Mouse (Mus musculus) forebrain, embryonic 15.5 days (tissue): Measurements from ENCODE around the gene Stxbp1. TPM values are rescaled to one million over a fixed set of nuclear protein-coding genes. Genes with fewer than 3 reads are reported as not detected.
A peak's percentile ranks its signal among the peaks of the same experiment; 100 is the strongest.

Source experiments
- ATAC-seq: fragments of 200-750 bp; cut with Nextera tagmentation; replicated peaks from 2 replicates; pipeline ENCODE4 v1.8.0; 2017; ENCODE audit warnings: mild to moderate bottlenecking, moderate TSS enrichment, moderate library complexity
- H3K27ac ChIP-seq: fragments of 300-500 bp; sonication (generic); replicated peaks from 2 replicates; pipeline ENCODE4 v1.5.1; 2015; ENCODE audit warnings: mild to moderate bottlenecking, inconsistent platforms
- H3K27me3 ChIP-seq: fragments of 300-500 bp; sonication (generic); 2 replicates; pipeline ENCODE4 v1.6.1; 2015; ENCODE audit warnings: inconsistent platforms
- H3K36me3 ChIP-seq: fragments of 300-500 bp; sonication (generic); 2 replicates; pipeline ENCODE4 v1.6.1; 2015; ENCODE audit warnings: mild to moderate bottlenecking, inconsistent platforms
- H3K4me1 ChIP-seq: fragments of 300-500 bp; sonication (generic); 2 replicates; pipeline ENCODE4 v1.6.1; 2015; ENCODE audit warnings: inconsistent platforms
- H3K4me2 ChIP-seq: fragments of 300-500 bp; sonication (generic); replicated peaks from 2 replicates; pipeline ENCODE4 v1.6.1; 2015; ENCODE audit warnings: mild to moderate bottlenecking, inconsistent platforms
- H3K4me3 ChIP-seq: fragments of 300-500 bp; sonication (generic); 2 replicates; pipeline ENCODE4 v1.5.1; 2015; ENCODE audit warnings: mild to moderate bottlenecking, inconsistent platforms
- H3K9ac ChIP-seq: fragments of 300-500 bp; sonication (generic); replicated peaks from 2 replicates; pipeline ENCODE4 v1.6.1; 2015; ENCODE audit warnings: mild to moderate bottlenecking, inconsistent platforms
- H3K9me3 ChIP-seq: fragments of 300-500 bp; sonication (generic); 2 replicates; pipeline ENCODE4 v1.6.1; 2016; ENCODE audit warnings: inconsistent platforms
- WGBS: fragments of 180-500 bp; shearing (Covaris S2); methylation state at CpG from one replicate; pipeline ENCODE4 v1.1.7; 2015; ENCODE audit warnings: mixed read lengths; 5-methylcytosine and 5-hydroxymethylcytosine counted together
- polyA plus RNA-seq: library from polyadenylated mRNA; unstranded; fragments of >200 nt; fragmentation: Nextera tagmentation; extraction: Ambion mirVana; gene quantifications from 2 replicates; pipeline ENCODE4 v1.2.1, GENCODE M21; 2015

Stxbp1 gene
- polyA plus RNA-seq, 1 experiment from 2014 or later, result 197 TPM

GRCm38 (mm10) chr2:32758503-32758902, 88.5 kb downstream of the Stxbp1 start:
- WGBS, result 87% methylated on average over 8 of the region's 8 CpGs
- ATAC-seq, result no peak
- H3K36me3 ChIP-seq, result peaks cover 40% of the 10 kb centered on the region
- no peaks in the 10 kb centered on the region for H3K9me3 ChIP-seq
- H3K27me3 ChIP-seq, result no peaks in the 10 kb centered on the region
- H3K27ac ChIP-seq, result 0 out of 2 replicates have a peak overlapping the region, but pooled peaks have one; percentile 13
- peaks cover 24% of the 10 kb centered on the region for H3K4me1 ChIP-seq
- H3K4me3 ChIP-seq, result no peak overlapping the region
- H3K9ac ChIP-seq, result no peak overlapping the region
- no peak overlapping the region for H3K4me2 ChIP-seq

- peak; percentile 94 for ATAC-seq
These were observed 89.8 kb downstream of the Stxbp1 start, which contains the start of gene Tor2a for GRCm38 (mm10) chr2:32757056-32757845. TSS of gene Tor2a (plus strand) at chr2:32757234.

GRCm38 (mm10) chr2:32756674-32757055, 90.4 kb downstream of the Stxbp1 start:
- H3K36me3 ChIP-seq, result peaks cover 33% of the 10 kb centered on the region
- peak; percentile 46 for ATAC-seq
- no peaks in the 10 kb centered on the region for H3K27me3 ChIP-seq
- no peak overlapping the region for H3K9ac ChIP-seq
- WGBS, result 31% methylated on average over 6 of the region's 6 CpGs
- H3K4me3 ChIP-seq, result peak overlapping the region; percentile 86
- no peak overlapping the region for H3K27ac ChIP-seq
- H3K4me1 ChIP-seq, result peaks cover 24% of the 10 kb centered on the region
- H3K9me3 ChIP-seq, result no peaks in the 10 kb centered on the region
- peak overlapping the region; percentile 21; the same call in 1 of the 2 replicates for H3K4me2 ChIP-seq

More at GRCm38 (mm10) chr2:32757056-32757845, 89.8 kb downstream of the Stxbp1 start, which contains the start of gene Tor2a:
- WGBS, result under 1% methylated on average over 63 of the region's 66 CpGs
- H3K27me3 ChIP-seq, result no peaks in the 10 kb centered on the region
- H3K9me3 ChIP-seq, result no peaks in the 10 kb centered on the region
- H3K27ac ChIP-seq, result peak within 1 kb of the TSS; percentile 92
- H3K4me3 ChIP-seq, result peak within 1 kb of the TSS; percentile 86
- peaks cover 37% of the 10 kb centered on the region for H3K36me3 ChIP-seq
- peak within 1 kb of the TSS; percentile 95 for H3K9ac ChIP-seq
- peaks cover 24% of the 10 kb centered on the region for H3K4me1 ChIP-seq
- peak within 1 kb of the TSS; percentile 60 for H3K4me2 ChIP-seq

- Histone ChIP-seq H3K27me3 (no peaks in the 10 kb centered on the region), H3K9me3 (no peaks in the 10 kb centered on the region), H3K4me2 (no peak overlapping the region), H3K36me3 (peaks cover 43% of the 10 kb centered on the region), H3K4me3 (no peak overlapping the region), H3K4me1 (peaks cover 16% of the 10 kb centered on the region), H3K9ac (no peak overlapping the region), H3K27ac (no peak overlapping the region)
- 61% methylated on average over 10 of the region's 10 CpGs for WGBS
- ATAC-seq, result no peak
These were observed 94.9 kb downstream of the Stxbp1 start for GRCm38 (mm10) chr2:32752181-32752580.

GRCm38 (mm10) chr2:32751665-32752033, 95.4 kb downstream of the Stxbp1 start:
- H3K4me1 ChIP-seq, result peaks cover 14% of the 10 kb centered on the region
- peak overlapping the region; percentile 41 for H3K4me2 ChIP-seq
- no peaks in the 10 kb centered on the region for H3K27me3 ChIP-seq
- H3K27ac ChIP-seq, result no peak overlapping the region
- 21% methylated on average over 10 of the region's 10 CpGs for WGBS
- H3K36me3 ChIP-seq, result peaks cover 48% of the 10 kb centered on the region
- H3K9me3 ChIP-seq, result no peaks in the 10 kb centered on the region
- no peak for ATAC-seq
- no peak overlapping the region for H3K9ac ChIP-seq
- peak overlapping the region; percentile 26 for H3K4me3 ChIP-seq

GRCm38 (mm10) chr2:32750887-32751664, 96.0 kb downstream of the Stxbp1 start:
- Histone ChIP-seq H3K27ac (no peak overlapping the region), H3K9ac (0 out of 2 replicates have a peak overlapping the region, but pooled peaks have one; percentile 21), H3K27me3 (no peaks in the 10 kb centered on the region), H3K4me2 (peak overlapping the region; percentile 41), H3K4me3 (peak overlapping the region; percentile 26), H3K9me3 (no peaks in the 10 kb centered on the region), H3K36me3 (peaks cover 54% of the 10 kb centered on the region), H3K4me1 (peaks cover 13% of the 10 kb centered on the region)
- 9% methylated on average over 31 of the region's 31 CpGs for WGBS
- ATAC-seq, result peak; percentile 70

GRCm38 (mm10) chr2:32750199-32750598, 96.8 kb downstream of the Stxbp1 start:
- H3K4me1 ChIP-seq, result peaks cover 13% of the 10 kb centered on the region
- 75% methylated on average over 7 of the region's 7 CpGs for WGBS
- H3K4me2 ChIP-seq, result no peak overlapping the region
- H3K9ac ChIP-seq, result no peak overlapping the region
- no peaks in the 10 kb centered on the region for H3K9me3 ChIP-seq
- no peak overlapping the region for H3K4me3 ChIP-seq
- peaks cover 62% of the 10 kb centered on the region for H3K36me3 ChIP-seq
- no peaks in the 10 kb centered on the region for H3K27me3 ChIP-seq
- no peak overlapping the region for H3K27ac ChIP-seq
- no peak for ATAC-seq

- Histone ChIP-seq H3K36me3 (peaks cover 59% of the 10 kb centered on the region), H3K4me1 (peaks cover 16% of the 10 kb centered on the region), H3K4me3 (no peak overlapping the region), H3K4me2 (no peak overlapping the region), H3K27me3 (no peaks in the 10 kb centered on the region), H3K27ac (no peak overlapping the region), H3K9me3 (no peaks in the 10 kb centered on the region), H3K9ac (no peak overlapping the region)
- WGBS, result 92% methylated on average over 16 of the region's 16 CpGs
- ATAC-seq, result no peak
These were observed 98.0 kb downstream of the Stxbp1 start for GRCm38 (mm10) chr2:32749082-32749481.

- WGBS, result 77% methylated on average over 15 of the region's 15 CpGs
- no peak overlapping the region for H3K4me2 ChIP-seq
- H3K4me1 ChIP-seq, result peaks cover 38% of the 10 kb centered on the region
- H3K4me3 ChIP-seq, result no peak overlapping the region
- H3K27ac ChIP-seq, result no peak overlapping the region
- H3K27me3 ChIP-seq, result no peaks in the 10 kb centered on the region
- peaks cover 39% of the 10 kb centered on the region for H3K36me3 ChIP-seq
- ATAC-seq, result no peak
- no peaks in the 10 kb centered on the region for H3K9me3 ChIP-seq
- no peak overlapping the region for H3K9ac ChIP-seq
These were observed 102.6 kb downstream of the Stxbp1 start for GRCm38 (mm10) chr2:32744272-32744982.

GRCm38 (mm10) chr2:32742173-32742531, 104.9 kb downstream of the Stxbp1 start:
- peak overlapping the region; percentile 93 for H3K4me3 ChIP-seq
- H3K4me2 ChIP-seq, result peak overlapping the region; percentile 97
- peaks cover 38% of the 10 kb centered on the region for H3K4me1 ChIP-seq
- peak; percentile 93 for ATAC-seq
- WGBS, result under 1% methylated on average over 18 of the region's 18 CpGs
- peak overlapping the region; percentile 89 for H3K27ac ChIP-seq
- H3K9ac ChIP-seq, result peak overlapping the region; percentile 92
- H3K9me3 ChIP-seq, result no peaks in the 10 kb centered on the region
- no peaks in the 10 kb centered on the region for H3K27me3 ChIP-seq
- H3K36me3 ChIP-seq, result peaks cover 24% of the 10 kb centered on the region

GRCm38 (mm10) chr2:32741273-32742172, 105.5 kb downstream of the Stxbp1 start:
- ATAC-seq, result peak; percentile 57
- Histone ChIP-seq H3K9ac (peak overlapping the region; percentile 92), H3K4me2 (peak overlapping the region; percentile 97), H3K27me3 (no peaks in the 10 kb centered on the region), H3K9me3 (no peaks in the 10 kb centered on the region), H3K36me3 (peaks cover 17% of the 10 kb centered on the region), H3K27ac (peak overlapping the region; percentile 89), H3K4me3 (peak overlapping the region; percentile 93), H3K4me1 (peaks cover 38% of the 10 kb centered on the region)
- 3% methylated on average over 49 of the region's 58 CpGs for WGBS
